Mouse (Mus musculus) lung, postnatal 0 days (tissue): Measurements from ENCODE around the gene Wbp2.

ENCODE experiments used
- CTCF ChIP-seq: IDR thresholded peaks from 2 replicates; pipeline ENCODE4 v1.5.1; 2016; ENCODE audit warnings: antibody characterized with exemption, mild to moderate bottlenecking
- EP300 ChIP-seq: IDR thresholded peaks from 2 replicates; pipeline ENCODE4 v1.6.1; 2016; ENCODE audit warnings: antibody characterized with exemption, mild to moderate bottlenecking, control low read depth

DNA sequence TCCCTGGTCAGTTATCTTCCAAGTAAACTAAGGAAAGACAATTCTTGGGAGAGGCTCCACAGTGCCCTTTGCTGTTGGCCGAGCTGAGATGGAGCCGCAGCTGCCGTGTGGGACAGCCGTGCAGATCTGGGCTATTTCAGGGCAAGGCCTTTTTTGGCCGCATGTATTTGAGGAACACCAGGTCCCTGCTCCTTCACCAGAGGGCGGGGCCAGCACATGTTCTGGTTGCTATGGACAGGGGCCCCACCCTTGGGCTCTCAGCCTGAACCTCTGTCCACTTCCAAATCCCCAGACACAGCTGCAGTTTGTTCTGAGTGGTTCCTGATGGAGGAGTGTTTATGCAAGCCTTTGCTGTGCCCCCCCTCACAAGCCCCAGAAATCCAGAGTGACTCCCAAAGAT, 13.6 kb upstream of the Wbp2 start:
- TF ChIP-seq CTCF (no peak), EP300 (no peak)
